Mouse (Mus musculus): ENCODE data around the gene Rsrc1. TPM values are rescaled to one million over a fixed set of nuclear protein-coding genes. Genes with fewer than 3 reads are reported as not detected.

Rsrc1 gene
- polyA plus RNA-seq, 1 experiment from 2014 or later = 22.9 TPM

DNA sequence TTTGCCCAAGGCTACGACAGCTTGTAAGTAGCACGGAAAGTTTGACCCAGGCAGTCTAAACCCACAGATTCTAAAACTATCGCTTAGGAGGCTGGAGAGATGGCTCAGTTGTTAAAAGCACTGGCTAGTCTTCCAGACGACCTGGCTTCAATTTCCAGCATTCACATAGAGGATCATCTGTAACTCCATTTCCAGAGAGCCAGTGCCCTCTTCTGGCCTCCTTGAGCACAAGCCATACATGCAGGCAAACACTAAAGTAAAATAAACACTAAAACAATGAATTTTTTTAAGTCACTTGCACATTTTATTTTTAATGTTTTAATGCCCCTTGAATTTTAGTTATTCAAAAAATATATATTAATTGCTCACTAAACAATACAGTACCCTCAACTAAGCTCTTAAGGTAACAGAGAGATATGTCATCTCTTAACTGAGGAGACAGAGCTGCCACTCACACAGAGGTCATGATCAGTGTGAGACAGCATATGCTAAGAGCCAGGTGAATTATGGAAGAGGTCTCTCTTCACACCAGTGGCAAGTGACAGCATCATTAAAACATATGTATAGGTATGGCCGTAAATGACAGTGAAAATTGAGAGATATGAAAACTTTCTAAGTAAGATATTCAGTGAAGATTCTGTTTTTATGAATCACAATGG lies 361.9 kb downstream of the Rsrc1 start:
- no peak overlapping the region for H3K4me3 ChIP-seq (ENCODE audit: low read length)
- 64% methylated on average over 5 of the region's 5 CpGs for WGBS
- H3K27me3 ChIP-seq (ENCODE audit: control insufficient read depth, insufficient read depth, low read length) = no peaks in the 10 kb centered on the region
- H3K27ac ChIP-seq (ENCODE audit: low read length) = no peak overlapping the region
- no peaks in the 10 kb centered on the region for H3K4me1 ChIP-seq (ENCODE audit: control insufficient read depth, insufficient read depth, low read length)
- no peak overlapping the region for H3K9ac ChIP-seq (ENCODE audit: low read length)
- ATAC-seq (replicated peaks; ENCODE audit: extremely low read depth, insufficient read depth, low FRiP score) = no peak
- no peaks in the 10 kb centered on the region for H3K9me3 ChIP-seq (replicated peaks; ENCODE audit: control insufficient read depth, low read length)
- no peak overlapping the region for H3K4me2 ChIP-seq (ENCODE audit: low read depth, low read length)
- H3K36me3 ChIP-seq (ENCODE audit: control insufficient read depth, insufficient read depth) = no peaks in the 10 kb centered on the region

GRCm38 (mm10) chr3:67344599-67344998 lies 363.4 kb downstream of the Rsrc1 start:
- H3K9me3 ChIP-seq (replicated peaks; ENCODE audit: control insufficient read depth, low read length) = no peaks in the 10 kb centered on the region
- 7% methylated on average over 2 of the region's 2 CpGs for WGBS
- no peak overlapping the region for H3K4me2 ChIP-seq (ENCODE audit: low read depth, low read length)
- no peaks in the 10 kb centered on the region for H3K36me3 ChIP-seq (ENCODE audit: control insufficient read depth, insufficient read depth)
- H3K9ac ChIP-seq (ENCODE audit: low read length) = no peak overlapping the region
- no peaks in the 10 kb centered on the region for H3K4me1 ChIP-seq (ENCODE audit: control insufficient read depth, insufficient read depth, low read length)
- no peaks in the 10 kb centered on the region for H3K27me3 ChIP-seq (ENCODE audit: control insufficient read depth, insufficient read depth, low read length)
- H3K4me3 ChIP-seq (ENCODE audit: low read length) = no peak overlapping the region
- ATAC-seq (replicated peaks; ENCODE audit: extremely low read depth, insufficient read depth, low FRiP score) = no peak
- no peak overlapping the region for H3K27ac ChIP-seq (ENCODE audit: low read length)

- Histone ChIP-seq H3K27me3 (ENCODE audit: control insufficient read depth, insufficient read depth, low read length) (no peaks in the 10 kb centered on the region), H3K4me2 (ENCODE audit: low read depth, low read length) (no peak overlapping the region), H3K9ac (ENCODE audit: low read length) (no peak overlapping the region), H3K9me3 (replicated peaks; ENCODE audit: control insufficient read depth, low read length) (no peaks in the 10 kb centered on the region), H3K36me3 (ENCODE audit: control insufficient read depth, insufficient read depth) (no peaks in the 10 kb centered on the region), H3K4me1 (ENCODE audit: control insufficient read depth, insufficient read depth, low read length) (no peaks in the 10 kb centered on the region), H3K27ac (ENCODE audit: low read length) (no peak overlapping the region), H3K4me3 (ENCODE audit: low read length) (no peak overlapping the region)
- no peak for ATAC-seq (replicated peaks; ENCODE audit: extremely low read depth, insufficient read depth, low FRiP score)
- WGBS = 64% methylated on average over 2 of the region's 2 CpGs
These were observed 365.5 kb downstream of the Rsrc1 start for GRCm38 (mm10) chr3:67346674-67347073.

DNA sequence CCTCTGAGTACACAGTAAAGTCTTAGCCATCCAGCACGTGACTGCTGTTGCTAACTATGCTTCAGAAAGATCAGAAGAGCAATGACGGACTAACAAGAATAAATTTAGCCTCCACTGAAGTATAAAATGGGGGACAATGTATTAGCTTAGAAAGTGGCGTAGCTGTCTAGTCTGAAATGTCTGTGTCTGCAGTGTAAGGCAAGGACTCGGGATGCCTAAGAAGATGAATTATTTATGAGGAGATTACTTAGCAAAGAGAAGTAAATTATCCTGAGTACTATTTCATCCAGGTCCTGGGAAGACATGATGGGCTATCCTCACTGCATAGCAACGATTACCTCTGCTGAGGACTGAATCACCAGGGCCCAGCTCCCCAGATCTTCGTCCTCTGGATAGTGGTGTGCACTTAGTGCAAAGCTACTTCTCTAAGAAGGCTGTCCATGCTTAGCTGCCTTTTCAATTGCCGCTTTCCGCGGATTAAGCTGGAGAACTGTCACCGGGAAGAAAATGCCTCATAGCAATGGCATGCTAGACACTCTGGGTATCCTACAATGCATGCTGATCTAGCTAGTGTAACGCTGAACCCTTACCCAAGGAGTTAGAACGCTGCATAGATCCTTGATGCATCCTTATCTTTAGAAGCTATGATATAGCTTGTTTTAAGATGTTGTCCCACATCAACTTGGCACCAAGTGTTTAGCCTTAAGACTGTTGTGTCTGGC lies 370.4 kb downstream of the Rsrc1 start:
- H3K27ac ChIP-seq (ENCODE audit: low read length) = no peak overlapping the region
- no peaks in the 10 kb centered on the region for H3K27me3 ChIP-seq (ENCODE audit: control insufficient read depth, insufficient read depth, low read length)
- no peak overlapping the region for H3K4me2 ChIP-seq (ENCODE audit: low read depth, low read length)
- H3K4me1 ChIP-seq (ENCODE audit: control insufficient read depth, insufficient read depth, low read length) = no peaks in the 10 kb centered on the region
- no peaks in the 10 kb centered on the region for H3K9me3 ChIP-seq (replicated peaks; ENCODE audit: control insufficient read depth, low read length)
- ATAC-seq (replicated peaks; ENCODE audit: extremely low read depth, insufficient read depth, low FRiP score) = no peak
- no peak overlapping the region for H3K4me3 ChIP-seq (ENCODE audit: low read length)
- no peaks in the 10 kb centered on the region for H3K36me3 ChIP-seq (ENCODE audit: control insufficient read depth, insufficient read depth)
- 70% methylated on average over 12 of the region's 12 CpGs for WGBS
- no peak overlapping the region for H3K9ac ChIP-seq (ENCODE audit: low read length)

DNA sequence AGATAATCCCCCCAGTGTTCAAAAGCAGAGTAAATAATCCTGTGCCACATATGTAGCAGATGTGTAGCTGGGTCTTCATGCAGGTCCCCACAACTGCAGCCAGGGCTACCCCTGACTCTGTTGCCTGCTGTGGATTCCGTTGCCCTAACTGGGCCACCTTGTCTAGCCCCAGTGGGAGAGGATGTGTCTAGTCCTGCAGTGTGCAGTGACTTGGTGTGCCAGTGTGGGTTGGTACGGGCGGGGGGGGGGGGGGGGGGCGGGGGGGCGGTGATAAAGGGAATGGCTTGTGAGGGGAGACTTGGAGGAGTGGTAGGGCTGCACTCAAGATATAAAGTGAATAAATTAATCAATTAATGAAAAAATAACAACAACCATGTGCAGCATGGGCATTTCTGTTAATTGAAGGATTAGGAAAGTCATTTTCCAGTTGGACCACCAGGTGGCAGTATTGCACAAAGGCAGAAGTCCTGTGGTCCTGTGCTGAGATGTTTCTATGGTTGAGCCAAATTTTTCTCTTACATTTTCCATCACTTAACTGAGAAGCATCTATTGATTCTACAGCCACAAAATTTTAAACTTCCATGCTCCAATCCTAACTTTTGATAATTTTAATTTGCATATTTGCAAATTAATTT lies 371.1 kb downstream of the Rsrc1 start:
- Histone ChIP-seq H3K4me1 (ENCODE audit: control insufficient read depth, insufficient read depth, low read length) (no peaks in the 10 kb centered on the region), H3K27me3 (ENCODE audit: control insufficient read depth, insufficient read depth, low read length) (no peaks in the 10 kb centered on the region), H3K9me3 (replicated peaks; ENCODE audit: control insufficient read depth, low read length) (no peaks in the 10 kb centered on the region), H3K4me2 (ENCODE audit: low read depth, low read length) (no peak overlapping the region), H3K9ac (ENCODE audit: low read length) (no peak overlapping the region), H3K36me3 (ENCODE audit: control insufficient read depth, insufficient read depth) (no peaks in the 10 kb centered on the region), H3K4me3 (ENCODE audit: low read length) (no peak overlapping the region), H3K27ac (ENCODE audit: low read length) (no peak overlapping the region)
- 38% methylated on average over 3 of the region's 5 CpGs for WGBS
- 0 out of 2 replicates have a peak, but pooled peaks have one; percentile 41 for ATAC-seq (replicated peaks; ENCODE audit: extremely low read depth, insufficient read depth, low FRiP score)

- H3K4me3 ChIP-seq (ENCODE audit: low read length) = no peak overlapping the region
- no peaks in the 10 kb centered on the region for H3K36me3 ChIP-seq (ENCODE audit: control insufficient read depth, insufficient read depth)
- no peak overlapping the region for H3K27ac ChIP-seq (ENCODE audit: low read length)
- H3K4me1 ChIP-seq (ENCODE audit: control insufficient read depth, insufficient read depth, low read length) = no peaks in the 10 kb centered on the region
- WGBS = 65% methylated on average over 3 of the region's 3 CpGs
- ATAC-seq (replicated peaks; ENCODE audit: extremely low read depth, insufficient read depth, low FRiP score) = no peak
- H3K27me3 ChIP-seq (ENCODE audit: control insufficient read depth, insufficient read depth, low read length) = no peaks in the 10 kb centered on the region
- H3K4me2 ChIP-seq (ENCODE audit: low read depth, low read length) = no peak overlapping the region
- no peaks in the 10 kb centered on the region for H3K9me3 ChIP-seq (replicated peaks; ENCODE audit: control insufficient read depth, low read length)
- H3K9ac ChIP-seq (ENCODE audit: low read length) = no peak overlapping the region
These were observed 371.6 kb downstream of the Rsrc1 start for GRCm38 (mm10) chr3:67352763-67353149.

DNA sequence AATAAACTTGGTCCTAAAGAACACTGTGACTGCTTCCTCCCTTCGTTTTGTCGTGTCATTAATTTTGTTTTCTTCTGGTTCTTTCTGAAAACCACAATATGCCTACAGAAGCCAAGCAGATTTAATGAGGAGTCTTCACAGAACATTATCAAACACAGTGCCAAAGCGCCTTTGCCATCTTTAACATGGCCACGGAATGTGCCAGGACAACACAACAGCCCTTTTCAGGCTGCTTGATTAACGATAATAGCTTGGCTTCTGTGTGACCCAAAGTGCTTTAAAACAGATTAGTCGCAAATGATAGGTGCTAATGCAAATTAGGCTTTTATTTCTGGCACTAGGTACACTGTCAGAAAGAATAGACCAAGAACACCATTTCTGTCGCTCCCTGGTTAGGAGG lies 377.2 kb downstream of the Rsrc1 start:
- Histone ChIP-seq H3K4me2 (ENCODE audit: low read depth, low read length) (no peak overlapping the region), H3K9ac (ENCODE audit: low read length) (no peak overlapping the region), H3K4me3 (ENCODE audit: low read length) (no peak overlapping the region), H3K27ac (ENCODE audit: low read length) (no peak overlapping the region), H3K4me1 (ENCODE audit: control insufficient read depth, insufficient read depth, low read length) (no peaks in the 10 kb centered on the region), H3K9me3 (replicated peaks; ENCODE audit: control insufficient read depth, low read length) (no peaks in the 10 kb centered on the region), H3K36me3 (ENCODE audit: control insufficient read depth, insufficient read depth) (no peaks in the 10 kb centered on the region), H3K27me3 (ENCODE audit: control insufficient read depth, insufficient read depth, low read length) (no peaks in the 10 kb centered on the region)
- WGBS = 84% methylated on average over 7 of the region's 7 CpGs
- ATAC-seq (replicated peaks; ENCODE audit: extremely low read depth, insufficient read depth, low FRiP score) = no peak

DNA sequence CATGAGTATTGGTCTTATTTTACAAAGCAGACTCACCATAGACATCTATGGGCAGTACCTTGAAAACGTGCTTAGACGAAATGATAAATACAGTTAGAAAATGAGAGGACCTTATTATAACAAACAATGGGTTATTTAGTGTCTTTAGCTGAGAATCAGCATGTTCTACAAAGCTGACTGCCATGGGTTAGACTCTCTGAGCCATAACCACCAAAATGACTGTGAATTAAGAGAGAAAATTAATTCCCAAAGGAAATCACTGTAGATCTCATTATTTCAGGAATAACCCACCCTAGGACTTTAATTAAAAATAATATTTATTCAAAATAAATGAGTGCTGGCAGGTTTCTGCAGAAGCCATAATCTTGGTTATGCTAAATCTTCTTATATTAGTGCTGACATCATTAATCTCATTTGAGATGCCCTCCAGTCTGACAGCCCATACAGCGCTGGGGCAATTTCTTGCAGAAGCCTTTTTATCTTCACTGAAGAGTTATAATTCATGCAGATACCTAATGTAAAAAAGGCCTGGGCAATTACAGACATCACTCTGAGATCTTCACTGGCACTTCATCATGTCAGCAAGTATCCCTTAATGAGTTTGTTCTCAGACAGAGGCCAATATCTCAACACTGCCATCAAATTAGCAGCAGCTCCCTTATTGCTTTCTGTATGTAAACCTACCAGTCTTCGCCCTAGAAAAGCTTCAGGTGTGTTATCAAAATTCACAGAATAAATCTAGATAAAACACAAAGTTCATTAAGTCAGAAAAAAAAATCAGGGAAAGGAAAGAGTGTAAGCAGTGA lies 385.1 kb downstream of the Rsrc1 start:
- Histone ChIP-seq H3K9me3 (replicated peaks; ENCODE audit: control insufficient read depth, low read length) (no peaks in the 10 kb centered on the region), H3K4me2 (ENCODE audit: low read depth, low read length) (no peak overlapping the region), H3K27ac (ENCODE audit: low read length) (no peak overlapping the region), H3K27me3 (ENCODE audit: control insufficient read depth, insufficient read depth, low read length) (no peaks in the 10 kb centered on the region), H3K4me3 (ENCODE audit: low read length) (no peak overlapping the region), H3K36me3 (ENCODE audit: control insufficient read depth, insufficient read depth) (no peaks in the 10 kb centered on the region), H3K9ac (ENCODE audit: low read length) (no peak overlapping the region), H3K4me1 (ENCODE audit: control insufficient read depth, insufficient read depth, low read length) (peaks cover 20% of the 10 kb centered on the region)
- no peak for ATAC-seq (replicated peaks; ENCODE audit: extremely low read depth, insufficient read depth, low FRiP score)
- WGBS = 74% methylated on average over 4 of the region's 4 CpGs
